Mouse (Mus musculus) G1E (cell line): ENCODE results near the gene Tbc1d30.

ENCODE experiments used
- CTCF ChIP-seq: IDR thresholded peaks from 2 replicates; pipeline ENCODE4 v1.5.1; 2012; ENCODE audit warnings: low read depth, low read length, inconsistent platforms, mixed read lengths
- GATA1 ChIP-seq: IDR thresholded peaks from 2 replicates; pipeline ENCODE4 v1.6.1; 2012; ENCODE audit warnings: borderline replicate concordance, low read length, inconsistent platforms, mixed read lengths
- POLR2AphosphoS5 ChIP-seq: IDR thresholded peaks from 2 replicates; pipeline ENCODE4 v1.6.1; 2012; ENCODE audit warnings: low read depth, low read length, inconsistent platforms; ENCODE audit not compliant: insufficient replicate concordance
- TAL1 ChIP-seq: conservative IDR thresholded peaks from 2 replicates; pipeline ENCODE4 v1.6.1; 2012; ENCODE audit warnings: low read depth, low read length, inconsistent platforms, mixed read lengths

DNA sequence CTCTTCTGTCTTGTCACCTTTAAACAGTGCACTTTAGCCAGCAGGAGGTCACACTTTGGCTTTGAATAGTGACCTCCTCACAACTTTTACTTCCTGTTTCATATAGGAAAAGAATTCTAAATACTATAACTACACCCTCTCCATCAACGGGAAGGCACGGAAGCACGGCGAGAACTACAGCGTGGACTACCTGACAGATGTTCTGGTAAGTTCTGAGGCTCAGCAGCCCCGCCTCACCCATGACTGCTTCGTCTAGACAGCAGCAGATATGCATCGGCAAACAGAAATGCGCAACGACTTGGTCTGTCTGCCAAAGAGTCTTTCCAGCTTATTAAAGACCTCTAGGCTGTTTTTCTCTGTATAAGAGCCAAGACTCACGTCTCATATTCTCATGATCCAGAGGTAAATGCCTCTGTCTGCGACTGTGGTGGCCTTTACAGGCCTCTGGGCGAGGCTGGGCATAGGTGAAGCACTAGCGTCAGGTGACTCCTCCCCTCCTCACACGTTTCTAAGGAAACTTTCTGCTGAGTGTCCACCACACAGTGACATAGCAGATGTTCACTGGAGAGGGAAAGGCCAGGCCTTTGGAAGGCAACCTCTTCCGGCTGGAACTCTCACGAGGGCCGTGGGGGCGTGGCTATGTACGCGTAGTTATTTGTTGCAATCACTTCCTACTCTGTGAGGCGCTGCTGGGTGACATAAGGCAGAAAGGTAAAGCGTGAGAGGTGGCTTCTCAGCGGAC lies 25.6 kb upstream of the Tbc1d30 start:
- TF ChIP-seq CTCF: no peak
- no peak for TF ChIP-seq GATA1
- TF ChIP-seq TAL1: no peak
- no peak for TF ChIP-seq POLR2AphosphoS5
